Comparison of ENCODE assay signal across 10 mouse cellular contexts in genomic region chr6:140148138-140148537, GRCm38 (mm10).
A peak's percentile ranks its signal among the peaks of the same experiment; 100 is the strongest.
DNase-seq lines count a peak whose midpoint lies in the region; ATAC-seq lines count a peak whose summit lies in the region.
"Had no signal": no experiment of that assay in that cellular context is flagged by ENCODE, and none has a peak within 500 bp of the region (broad histone marks: within the 10 kb centered on the region; RNA-seq: fewer than 3 reads in every experiment).

No protein-coding gene starts in this region.

- H3K9me3 ChIP-seq in forebrain, embryonic 11.5 days (ENCODE audit: control insufficient read depth, low read length): no peaks in the 10 kb centered on the region
- H3K9me3 ChIP-seq in forebrain, embryonic 10.5 days: no peaks in the 10 kb centered on the region
- no peaks in the 10 kb centered on the region for H3K9me3 ChIP-seq in hindbrain, embryonic 14.5 days (ENCODE audit: control insufficient read depth, low read length)
- H3K9me3 ChIP-seq in neural tube, embryonic 13.5 days: no peaks in the 10 kb centered on the region
- H3K9me3 ChIP-seq: heart, embryonic 15.5 days; liver, embryonic 12.5 days had no signal

- WGBS in forebrain, embryonic 11.5 days: 44% methylated on average over 3 of the region's 3 CpGs
- WGBS in forebrain, embryonic 10.5 days: 55% methylated on average over 3 of the region's 3 CpGs
- WGBS in hindbrain, embryonic 14.5 days: 29% methylated on average over 3 of the region's 3 CpGs
- 24% methylated on average over 3 of the region's 3 CpGs for WGBS in neural tube, embryonic 13.5 days

- no peak overlapping the region for H3K27ac ChIP-seq in forebrain, embryonic 11.5 days (ENCODE audit: low read depth, low read length)
- H3K27ac ChIP-seq in forebrain, embryonic 10.5 days: no peak overlapping the region
- H3K27ac ChIP-seq in hindbrain, embryonic 14.5 days: peak overlapping the region; percentile 52; the same call in 1 of the 2 replicates
- H3K27ac ChIP-seq in neural tube, embryonic 13.5 days (replicated peaks): peak overlapping the region; percentile 67
- H3K27ac ChIP-seq: heart, embryonic 15.5 days; liver, embryonic 12.5 days had no signal

- ATAC-seq in forebrain, embryonic 11.5 days (replicated peaks; ENCODE audit: low FRiP score): peak; percentile 33; the same call in 1 of the 2 replicates
- ATAC-seq in hindbrain, embryonic 14.5 days (ENCODE audit: low FRiP score): 0 out of 2 replicates have a peak, but pooled peaks have one; percentile 59
- peak; percentile 77; the same call in 1 of the 2 replicates for ATAC-seq in neural tube, embryonic 13.5 days (ENCODE audit: low read depth)
- ATAC-seq: liver, embryonic 12.5 days had no signal

- no peak overlapping the region for H3K9ac ChIP-seq in forebrain, embryonic 11.5 days (ENCODE audit: low read length)
- H3K9ac ChIP-seq in hindbrain, embryonic 14.5 days: no peak overlapping the region
- H3K9ac ChIP-seq in neural tube, embryonic 13.5 days: no peak overlapping the region
- H3K9ac ChIP-seq: heart, embryonic 15.5 days; liver, embryonic 12.5 days had no signal

- no peaks in the 10 kb centered on the region for H3K4me1 ChIP-seq in forebrain, embryonic 11.5 days (replicated peaks; ENCODE audit: control insufficient read depth, insufficient read depth, low read length)
- H3K4me1 ChIP-seq in forebrain, embryonic 10.5 days: peaks cover 7% of the 10 kb centered on the region
- peaks cover 12% of the 10 kb centered on the region; the same call in 1 of the 2 replicates for H3K4me1 ChIP-seq in hindbrain, embryonic 14.5 days (replicated peaks; ENCODE audit: control insufficient read depth, insufficient read depth, low read length)
- H3K4me1 ChIP-seq in neural tube, embryonic 13.5 days (replicated peaks): peaks cover 18% of the 10 kb centered on the region
- H3K4me1 ChIP-seq: heart, embryonic 15.5 days; liver, embryonic 12.5 days had no signal

- H3K36me3 ChIP-seq in forebrain, embryonic 11.5 days (ENCODE audit: control insufficient read depth, insufficient read depth, low read length): no peaks in the 10 kb centered on the region
- H3K36me3 ChIP-seq in forebrain, embryonic 10.5 days (replicated peaks): no peaks in the 10 kb centered on the region
- H3K36me3 ChIP-seq in hindbrain, embryonic 14.5 days (replicated peaks; ENCODE audit: control insufficient read depth, insufficient read depth): no peaks in the 10 kb centered on the region
- H3K36me3 ChIP-seq in neural tube, embryonic 13.5 days: no peaks in the 10 kb centered on the region
- H3K36me3 ChIP-seq: heart, embryonic 15.5 days; liver, embryonic 12.5 days had no signal

- DNase-seq in forebrain, embryonic 11.5 days (ENCODE audit: low spot score): no peak
- no peak for DNase-seq in forebrain, embryonic 10.5 days (ENCODE audit: extremely low spot score, low spot score)
- peak; percentile 19 for DNase-seq in lung, postnatal 10 days
- DNase-seq in lung, postnatal 36 days: no peak
- no peak for DNase-seq in hindbrain, embryonic 14.5 days (ENCODE audit: low spot score)
- DNase-seq in spleen, postnatal 14 days (ENCODE audit: low spot score in 2 of 2): no peak
- no peak for DNase-seq in left cerebral cortex, adult 18-20 months (ENCODE audit: low spot score in 2 of 2)

- H3K4me2 ChIP-seq in forebrain, embryonic 11.5 days (ENCODE audit: low read depth, low read length, severe bottlenecking): no peak overlapping the region
- no peak overlapping the region for H3K4me2 ChIP-seq in hindbrain, embryonic 14.5 days (replicated peaks)
- H3K4me2 ChIP-seq in neural tube, embryonic 13.5 days: no peak overlapping the region
- H3K4me2 ChIP-seq: heart, embryonic 15.5 days; liver, embryonic 12.5 days had no signal

- no peak overlapping the region for H3K4me3 ChIP-seq in forebrain, embryonic 11.5 days (ENCODE audit: low read depth, low read length)
- H3K4me3 ChIP-seq in forebrain, embryonic 10.5 days: no peak overlapping the region
- no peak overlapping the region for H3K4me3 ChIP-seq in hindbrain, embryonic 14.5 days (replicated peaks; ENCODE audit: low read length)
- no peak overlapping the region for H3K4me3 ChIP-seq in neural tube, embryonic 13.5 days
- H3K4me3 ChIP-seq: heart, embryonic 15.5 days; liver, embryonic 12.5 days had no signal

- H3K27me3 ChIP-seq in forebrain, embryonic 11.5 days (ENCODE audit: control insufficient read depth, insufficient read depth, low read length): no peaks in the 10 kb centered on the region
- H3K27me3 ChIP-seq in forebrain, embryonic 10.5 days (ENCODE audit: poor library complexity, severe bottlenecking): no peaks in the 10 kb centered on the region
- no peaks in the 10 kb centered on the region for H3K27me3 ChIP-seq in hindbrain, embryonic 14.5 days (ENCODE audit: control insufficient read depth, insufficient read depth, low read length)
- H3K27me3 ChIP-seq in neural tube, embryonic 13.5 days: no peaks in the 10 kb centered on the region
- H3K27me3 ChIP-seq: heart, embryonic 15.5 days; liver, embryonic 12.5 days had no signal

Comparison
In these comparisons a context has a peak if more than half of its experiments do, and no peak if none do; other contexts are left out.
1. H3K27ac ChIP-seq: peak in hindbrain, embryonic 14.5 days (single experiment) and neural tube, embryonic 13.5 days (single experiment); none in forebrain, embryonic 11.5 days (single experiment) and forebrain, embryonic 10.5 days (single experiment).
2. Peak in every context shown above with its lines, with median percentiles within 50 percentile points of each other: ATAC-seq.